Mouse (Mus musculus): Measurements from ENCODE around the gene Slc28a1.
"Not testable (repeated sequence)": the region's sequence is repeated elsewhere in the genome, so short reads cannot be mapped to it uniquely, and the experiment has no call there.

Slc28a1 gene

DNA sequence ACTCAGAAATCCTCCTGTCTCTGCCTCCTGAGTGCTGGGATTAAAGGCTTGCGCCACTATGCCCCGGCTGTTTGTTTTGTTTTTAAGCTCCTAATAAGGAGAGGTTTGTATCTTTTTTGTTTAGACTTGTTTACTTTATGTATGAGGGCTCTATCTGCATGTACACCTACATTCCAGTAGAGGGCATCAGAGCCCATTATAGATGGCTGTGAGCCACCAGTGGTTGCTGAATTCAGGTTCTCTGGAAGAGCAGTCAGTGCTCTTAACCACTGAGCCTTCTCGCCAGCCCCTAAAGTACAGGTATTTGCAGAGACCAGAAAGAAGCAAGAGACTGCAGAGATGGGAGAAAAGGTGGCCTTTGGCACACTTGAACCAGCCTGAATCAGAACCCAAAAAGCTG lies 52.5 kb downstream of the Slc28a1 start:
- peak; percentile 62 for DNase-seq (ENCODE audit: low read depth, low spot score)

DNA sequence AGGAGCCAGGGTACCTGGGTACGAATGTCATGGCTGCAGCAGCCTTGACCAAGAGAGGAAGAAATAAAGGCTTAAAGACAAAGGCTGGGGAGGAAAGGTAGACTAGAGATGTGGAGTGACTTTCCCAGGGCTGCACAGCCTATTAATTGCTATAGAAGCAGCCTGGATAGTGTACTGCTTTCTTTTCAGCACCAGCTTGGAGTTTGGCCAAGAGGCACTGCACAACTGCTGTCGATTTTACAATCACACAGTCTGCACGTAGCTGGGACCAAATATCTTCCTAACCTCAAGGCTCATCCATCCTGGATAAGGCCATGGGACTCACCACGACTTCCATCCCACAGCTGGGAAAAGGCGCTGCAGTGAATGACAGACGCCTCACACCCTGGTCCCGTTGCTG lies 54.8 kb downstream of the Slc28a1 start:
- no peak for DNase-seq (ENCODE audit: low read depth, low spot score)

DNA sequence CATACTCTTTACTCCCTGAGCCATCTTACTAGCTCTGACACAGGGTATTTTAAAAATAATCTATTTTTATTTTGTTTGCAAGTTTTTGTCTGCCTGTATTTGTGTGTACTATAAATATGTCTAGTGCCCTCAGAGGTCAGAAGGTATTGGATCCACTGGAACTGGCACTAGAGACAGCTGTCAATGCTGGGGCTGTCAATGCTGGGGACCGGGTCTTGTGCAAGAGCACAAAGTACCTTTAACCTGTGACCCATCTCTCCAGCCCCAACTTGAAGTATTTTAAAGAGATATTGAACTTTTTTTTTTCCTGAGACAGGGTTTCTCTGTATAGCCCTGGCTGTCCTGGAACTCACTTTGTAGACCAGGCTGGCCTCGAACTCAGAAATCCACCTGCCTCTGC lies 59.3 kb downstream of the Slc28a1 start:
- DNase-seq (ENCODE audit: low read depth, low spot score): no peak

DNA sequence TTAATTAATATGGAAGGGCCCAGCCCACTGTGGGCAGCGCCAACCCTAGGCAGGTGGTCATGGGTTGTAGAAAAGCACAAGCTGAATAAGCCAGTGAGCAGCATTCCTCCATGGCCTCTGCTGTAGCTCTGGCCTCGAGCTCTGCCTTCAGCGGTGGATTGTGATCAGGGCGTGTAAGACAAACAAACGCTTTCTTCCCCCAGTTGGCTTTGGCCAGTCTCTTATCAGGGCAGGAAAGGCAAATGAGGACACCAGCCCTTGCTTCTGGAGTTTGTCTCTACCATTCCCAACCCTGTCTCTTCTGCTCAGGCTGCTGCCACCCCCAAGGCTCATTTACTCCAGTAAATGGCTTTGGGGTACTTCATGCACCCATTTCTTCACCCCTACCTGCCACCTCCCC lies 60.1 kb downstream of the Slc28a1 start:
- DNase-seq (ENCODE audit: low read depth, low spot score): no peak

DNA sequence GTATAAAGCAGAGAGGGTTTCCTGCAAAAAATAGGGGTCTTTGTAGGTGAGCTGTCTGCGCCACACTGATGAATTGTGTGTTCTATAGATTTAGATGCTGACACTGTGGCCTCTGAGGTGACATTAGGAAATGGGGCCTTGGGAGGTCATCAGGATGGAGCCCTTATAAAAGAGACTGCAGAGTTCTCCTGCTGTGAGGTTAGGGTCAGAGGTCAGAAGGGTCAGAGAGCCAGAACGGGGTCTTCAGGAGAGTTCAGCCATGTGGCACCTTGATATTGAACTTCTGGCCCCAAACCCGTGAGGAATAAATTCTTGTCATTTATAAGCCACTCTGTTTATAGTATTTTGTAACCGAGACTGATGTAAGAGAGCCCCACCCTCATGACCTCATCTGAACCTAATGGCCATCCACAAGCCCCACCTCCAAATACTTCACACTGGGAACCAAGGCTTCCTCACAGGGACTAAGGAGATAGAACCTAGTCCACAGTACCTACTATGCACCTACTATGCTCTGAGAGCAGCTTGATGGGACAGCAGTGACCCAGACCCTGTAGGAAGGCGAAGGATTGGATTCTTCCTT lies 61.7 kb downstream of the Slc28a1 start:
- no peak for DNase-seq (ENCODE audit: low read depth, low spot score)

DNA sequence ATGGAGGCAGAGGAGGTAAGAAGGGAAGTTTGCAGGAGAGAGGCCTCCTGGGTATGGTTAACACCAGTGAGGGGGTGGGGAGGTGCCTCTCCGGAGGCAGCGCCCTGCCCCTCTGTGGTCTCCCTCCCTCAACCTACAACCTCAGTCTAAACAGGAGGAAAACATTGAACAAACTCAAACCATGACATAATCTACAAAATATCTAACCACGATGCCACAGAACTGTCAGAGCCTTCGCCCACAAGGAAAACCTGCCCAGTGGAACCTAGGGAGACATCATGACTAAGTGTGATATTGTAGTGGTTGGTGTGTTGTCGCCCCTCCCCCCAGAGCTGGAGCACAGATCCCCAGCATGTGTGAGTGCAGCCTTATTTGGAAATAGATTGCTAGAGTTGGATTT lies 64.9 kb downstream of the Slc28a1 start:
- DNase-seq (ENCODE audit: low read depth, low spot score): peak; percentile 82

DNA sequence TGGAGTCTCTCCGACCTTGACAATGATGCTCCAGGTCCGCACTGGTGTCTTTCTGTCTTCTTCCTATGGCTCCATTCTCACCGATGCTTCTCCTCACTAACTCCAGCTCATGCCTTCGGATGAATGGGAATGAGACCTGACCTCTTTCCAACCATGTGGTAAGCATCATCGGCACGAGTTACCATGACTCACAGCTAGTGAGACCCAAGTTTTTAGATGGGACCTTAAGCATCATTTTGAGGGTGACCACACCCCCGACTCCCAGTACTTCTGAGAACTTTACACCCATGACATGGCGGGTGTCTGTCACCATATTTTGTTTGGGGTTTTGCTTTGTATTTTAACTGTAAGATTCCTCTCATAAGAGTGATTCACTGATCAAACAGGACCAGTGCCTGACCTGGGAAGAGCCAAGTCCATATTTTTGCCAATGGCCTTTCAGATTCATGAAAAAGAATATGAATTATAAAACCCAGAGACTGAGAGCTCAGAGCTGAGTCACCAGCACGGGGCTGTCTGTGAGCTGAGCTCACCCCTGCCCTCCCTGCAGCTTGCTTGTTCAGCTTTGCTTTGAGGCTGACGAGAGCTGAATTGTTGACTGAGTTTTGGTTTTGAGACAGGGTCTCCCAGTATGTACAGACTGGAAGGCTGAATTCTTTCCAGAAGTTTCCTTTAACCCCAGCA lies 68.0 kb downstream of the Slc28a1 start:
- no peak for DNase-seq (ENCODE audit: low read depth, low spot score)

DNA sequence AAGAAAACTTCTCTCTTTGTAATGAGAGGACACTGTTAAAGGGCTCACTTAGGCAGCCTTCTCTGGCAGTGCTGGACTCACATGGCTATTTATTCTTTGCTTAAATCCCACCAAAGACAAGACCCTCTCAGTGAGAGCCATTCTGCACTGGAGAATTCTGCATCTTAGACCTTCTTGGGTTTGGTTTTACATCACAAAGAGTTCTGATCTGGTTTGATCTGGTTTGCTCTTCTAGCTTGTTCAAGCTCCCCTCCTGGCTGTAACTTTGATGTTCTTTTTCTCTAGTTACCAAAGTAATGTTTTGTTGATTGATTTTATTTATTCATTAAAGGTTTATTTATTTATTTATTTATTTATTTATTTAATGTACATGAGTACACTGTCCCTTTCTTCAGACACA lies 68.6 kb downstream of the Slc28a1 start:
- DNase-seq (ENCODE audit: low read depth, low spot score): no peak

DNA sequence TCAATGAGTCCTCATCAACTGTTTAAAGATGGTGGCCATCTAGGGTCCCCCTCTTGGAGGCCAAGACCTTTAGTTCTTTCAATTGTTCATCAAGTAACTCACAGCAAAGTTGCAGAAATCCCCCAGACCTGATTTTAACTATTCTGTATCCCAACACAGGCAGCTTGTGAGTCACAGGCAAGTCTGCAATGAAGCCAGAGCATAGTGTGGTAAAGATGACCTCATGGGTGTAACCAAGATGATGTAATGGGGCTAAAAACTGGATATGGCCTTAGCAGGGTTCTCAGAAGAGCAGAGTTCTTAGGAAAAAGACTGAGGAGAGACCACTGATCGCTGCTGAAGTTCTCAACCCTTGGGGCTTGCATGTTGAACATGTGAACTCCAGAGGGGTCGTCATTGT lies 69.5 kb downstream of the Slc28a1 start:
- no peak for DNase-seq (ENCODE audit: low read depth, low spot score)

DNA sequence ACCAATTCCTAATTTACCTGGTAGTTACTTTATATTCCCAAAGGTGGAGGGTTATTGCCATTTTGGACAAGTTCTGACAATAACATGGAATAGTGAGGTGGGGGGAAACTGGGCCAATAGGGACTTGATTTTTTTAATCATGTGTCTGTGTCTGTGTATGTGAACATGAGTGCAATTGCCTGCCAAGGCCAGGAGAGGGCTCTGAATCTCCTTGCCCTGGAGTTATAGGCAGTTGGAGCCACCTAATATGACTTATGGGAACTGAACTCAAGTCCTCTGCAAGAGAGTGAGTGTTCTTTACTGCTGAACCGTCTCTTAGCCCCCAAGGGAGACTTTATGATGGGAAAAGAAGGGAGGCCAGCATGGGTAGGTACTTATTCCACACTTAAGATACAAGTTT lies 70.1 kb downstream of the Slc28a1 start:
- no peak for DNase-seq (ENCODE audit: low read depth, low spot score)

DNA sequence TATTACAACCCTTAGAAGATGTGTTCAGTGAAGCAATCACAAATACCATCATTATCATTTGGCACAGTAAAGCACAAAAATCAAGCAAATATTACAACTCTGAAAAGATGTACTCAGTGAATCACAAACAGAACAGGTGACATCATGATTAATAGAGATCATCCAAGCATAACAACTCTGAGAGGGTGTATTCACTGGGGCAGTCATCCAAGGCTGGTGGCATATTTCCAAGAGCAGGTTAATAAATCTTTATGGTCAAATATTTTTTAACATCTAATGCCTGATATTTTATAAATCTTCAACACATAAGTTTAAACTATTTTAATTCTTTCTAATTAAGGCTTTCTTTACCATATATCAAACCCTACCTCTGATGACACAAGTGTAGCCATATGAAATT lies 71.4 kb downstream of the Slc28a1 start:
- not testable (repeated sequence) for DNase-seq (ENCODE audit: low read depth, low spot score)

DNA sequence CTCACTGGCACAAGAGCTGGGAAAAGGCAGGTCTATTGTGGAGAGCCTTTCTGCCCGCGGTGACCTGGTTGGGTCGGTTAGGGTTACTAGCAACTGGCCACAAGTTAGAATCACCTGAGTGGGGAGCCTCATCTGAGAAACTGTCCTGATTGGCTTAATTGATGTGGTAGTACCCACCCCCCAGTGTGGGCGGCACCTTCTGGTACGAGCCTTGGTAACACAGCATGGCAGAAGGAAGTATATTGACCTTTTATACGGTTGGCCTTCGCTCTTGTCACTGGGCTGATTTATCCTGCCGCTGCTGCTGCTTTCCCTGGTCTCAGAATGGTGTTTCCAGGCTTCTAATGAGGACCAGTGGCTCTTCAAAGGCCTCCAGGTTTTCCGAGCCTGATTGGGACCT lies 74.6 kb downstream of the Slc28a1 start:
- DNase-seq (ENCODE audit: low read depth, low spot score): no peak

DNA sequence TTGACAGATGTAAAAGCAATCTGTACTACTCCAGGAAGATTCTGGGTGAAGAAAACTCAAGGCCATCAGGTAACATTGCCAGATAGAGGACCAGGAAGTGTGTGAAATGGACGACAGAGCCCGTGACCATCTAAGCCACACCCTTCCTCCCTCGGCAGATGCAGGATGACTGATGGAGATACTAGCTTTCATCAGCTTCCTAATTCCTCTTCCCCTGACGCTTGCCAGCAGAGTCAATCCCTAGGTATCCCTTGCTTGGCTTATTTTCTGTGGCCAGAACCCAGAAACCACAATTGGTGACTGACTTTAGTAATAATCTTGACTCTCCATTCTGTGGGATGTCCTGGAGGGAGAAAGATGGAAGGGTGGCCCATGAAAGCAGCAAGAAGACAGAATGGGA lies 80.9 kb downstream of the Slc28a1 start:
- no peak for DNase-seq (ENCODE audit: low read depth, low spot score)

DNA sequence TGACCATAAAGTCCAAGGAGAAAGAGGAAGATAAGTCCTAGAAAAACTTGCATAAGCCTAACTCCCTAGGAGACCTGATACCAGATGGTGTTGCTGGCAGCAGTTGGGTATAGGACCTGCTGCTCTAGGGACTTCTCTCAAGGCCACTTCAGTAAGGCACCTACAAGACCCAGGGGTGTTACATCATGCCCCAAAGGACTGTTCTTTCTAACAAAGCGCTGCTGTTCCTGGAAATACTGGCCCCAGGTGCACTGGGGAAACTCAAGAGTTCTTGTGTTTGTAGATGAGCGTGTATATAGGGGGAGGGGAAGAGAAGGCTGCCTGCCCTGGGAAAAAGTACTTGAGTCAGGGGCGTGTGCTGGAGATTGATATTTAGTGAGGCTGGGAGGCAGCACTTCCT lies 82.2 kb downstream of the Slc28a1 start:
- DNase-seq (ENCODE audit: low read depth, low spot score): no peak

DNA sequence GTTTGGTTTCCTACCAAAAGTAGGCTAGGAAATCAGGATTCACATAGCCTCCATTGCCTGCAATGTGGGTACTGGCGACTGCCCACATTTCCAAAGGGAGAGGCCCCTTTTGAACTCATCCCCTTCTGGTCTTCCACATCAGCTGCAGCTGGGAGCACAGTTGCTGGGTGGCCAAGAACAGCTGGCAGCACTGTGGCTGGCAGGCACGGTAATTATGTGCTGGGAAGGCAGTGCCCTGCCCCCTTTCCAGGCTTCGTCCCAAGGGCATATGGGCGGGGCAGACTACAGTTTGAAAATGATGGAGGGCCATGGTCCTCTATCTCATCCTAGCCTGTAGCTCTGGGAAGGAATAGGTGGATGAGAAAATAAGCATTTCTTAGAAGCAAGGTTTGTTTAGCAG lies 83.9 kb downstream of the Slc28a1 start:
- no peak for DNase-seq (ENCODE audit: low read depth, low spot score)

DNA sequence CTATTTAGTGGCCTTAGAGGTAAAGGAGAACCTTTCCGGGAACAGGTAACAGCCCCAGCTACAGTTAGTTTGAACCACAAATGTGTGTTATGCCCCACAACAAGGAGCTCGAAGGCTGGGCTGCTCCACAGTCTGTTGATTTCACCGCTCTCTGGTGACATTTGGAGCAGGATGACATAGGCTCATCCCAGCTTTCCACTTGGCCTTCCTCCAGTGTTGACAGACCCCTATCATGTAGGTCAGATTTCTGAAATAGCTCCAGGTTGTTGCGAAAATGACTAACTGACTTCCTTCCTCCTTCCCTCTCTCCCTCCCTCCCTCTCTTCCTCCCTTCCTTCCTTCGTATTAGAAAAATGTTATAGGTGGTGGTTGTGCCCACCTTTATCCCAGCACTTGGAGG lies 84.5 kb downstream of the Slc28a1 start:
- no peak for DNase-seq (ENCODE audit: low read depth, low spot score)

DNA sequence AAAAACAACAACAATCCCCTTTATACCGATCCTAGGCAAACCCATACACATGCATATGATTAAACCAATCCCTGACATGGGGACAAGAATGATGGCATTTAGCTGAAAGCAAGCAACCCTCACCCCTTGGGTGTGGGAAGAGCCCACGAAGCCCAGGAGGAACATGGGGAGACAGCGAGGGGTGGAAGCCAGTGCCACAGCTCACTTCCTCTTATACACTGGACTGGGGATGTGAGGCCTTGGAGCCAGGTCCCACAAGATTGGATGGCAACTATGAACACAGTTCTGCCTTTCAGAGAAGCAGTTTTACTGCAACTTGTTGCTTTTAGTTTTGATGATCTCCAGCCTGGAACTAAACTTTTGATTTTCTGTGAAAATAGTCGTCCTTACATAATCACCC lies 85.2 kb downstream of the Slc28a1 start:
- DNase-seq (ENCODE audit: low read depth, low spot score): no peak

DNA sequence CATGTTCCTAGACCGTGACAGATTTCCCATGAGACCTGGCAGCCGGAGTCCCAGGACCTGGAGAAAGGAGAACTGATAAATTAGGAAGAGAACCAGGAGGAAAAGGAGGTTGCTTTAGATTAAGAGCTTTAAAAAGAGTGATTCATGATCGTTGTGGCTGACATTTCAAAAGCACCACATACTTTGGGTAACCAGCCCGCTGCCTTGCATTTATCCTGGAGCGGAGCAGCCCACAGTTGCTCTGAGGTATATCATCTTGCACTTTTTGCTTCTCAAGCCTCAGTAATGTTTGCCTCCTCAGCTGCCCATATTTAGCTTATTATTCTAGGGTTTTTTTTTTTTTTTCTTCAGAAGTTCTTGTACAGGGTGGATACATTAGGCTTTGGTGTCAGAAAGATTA lies 87.8 kb downstream of the Slc28a1 start:
- no peak for DNase-seq (ENCODE audit: low read depth, low spot score)

DNA sequence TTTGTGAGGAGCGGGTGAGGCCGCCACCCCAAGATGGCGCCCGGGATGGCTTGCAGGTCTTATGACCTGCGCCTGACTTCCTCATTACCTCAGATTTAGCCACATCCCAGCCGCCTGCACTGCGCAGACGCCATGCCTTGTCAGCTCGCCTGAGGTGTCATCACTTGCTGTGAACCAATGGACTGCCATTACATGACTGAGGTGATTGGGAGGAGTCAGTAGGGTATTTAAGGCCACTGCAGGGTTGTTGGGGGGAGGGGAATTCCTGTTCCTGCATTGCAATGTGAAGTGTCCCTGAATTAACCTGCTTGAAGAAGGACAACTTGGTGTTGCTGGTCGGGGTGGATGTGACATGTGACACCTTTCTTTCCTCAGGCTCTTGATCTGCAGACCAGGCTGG lies 89.0 kb downstream of the Slc28a1 start:
- DNase-seq (ENCODE audit: low read depth, low spot score): not testable (repeated sequence)

DNA sequence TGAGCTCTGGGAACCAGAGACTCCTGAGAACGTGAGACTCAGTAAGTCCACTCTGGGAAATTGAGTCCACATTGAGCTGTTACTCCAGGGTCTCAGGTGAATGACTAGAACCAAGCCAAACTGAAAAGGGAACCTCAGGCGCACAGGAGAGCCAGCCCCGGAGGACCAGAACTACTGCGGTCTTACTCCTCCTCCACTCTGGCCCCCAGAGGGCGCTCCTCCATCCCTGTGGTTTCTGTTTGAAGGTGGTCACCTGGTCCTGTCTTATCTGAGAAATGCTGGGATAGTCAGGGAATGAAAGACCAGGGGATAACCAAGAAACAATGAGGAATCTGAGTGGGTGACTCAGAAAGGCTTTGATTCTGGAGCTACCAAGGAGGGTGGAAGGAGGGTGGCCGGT lies 94.3 kb downstream of the Slc28a1 start:
- peak; percentile 36 for DNase-seq (ENCODE audit: low read depth, low spot score)

DNA sequence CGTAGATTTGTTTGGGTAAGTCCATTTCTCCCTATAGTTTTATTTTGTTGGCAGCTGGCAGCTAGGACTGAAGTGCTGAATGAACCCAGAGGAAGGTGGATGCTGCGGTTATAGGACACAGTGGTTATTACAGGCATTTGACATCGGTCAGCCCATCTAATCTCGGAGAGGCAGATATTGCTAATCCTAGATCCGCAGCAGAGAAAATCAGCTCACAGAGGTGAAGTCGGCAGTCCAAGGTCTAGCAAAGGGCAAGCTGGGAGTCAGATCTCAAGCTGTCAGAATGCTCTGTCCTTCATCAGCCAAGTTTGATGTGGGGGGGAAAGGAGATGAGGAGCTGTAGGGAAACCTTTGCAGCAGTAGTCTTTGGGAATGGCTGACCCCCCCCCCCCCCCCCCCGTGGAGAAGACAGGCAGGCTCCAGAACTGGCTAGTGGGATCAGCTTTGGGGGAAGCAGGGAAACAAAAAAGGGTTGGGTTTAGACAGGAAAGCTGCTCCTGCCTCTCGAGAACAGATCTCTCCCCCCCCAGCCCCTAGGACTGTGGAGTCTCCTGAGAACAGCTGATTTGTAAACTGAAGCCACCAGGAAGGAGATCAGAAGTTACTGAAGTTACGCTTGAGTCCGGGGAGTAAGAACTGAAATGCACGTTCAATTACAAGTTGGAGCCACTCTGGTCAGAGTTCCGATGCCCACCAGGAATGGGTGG lies 95.5 kb downstream of the Slc28a1 start:
- DNase-seq (ENCODE audit: low read depth, low spot score): no peak

DNA sequence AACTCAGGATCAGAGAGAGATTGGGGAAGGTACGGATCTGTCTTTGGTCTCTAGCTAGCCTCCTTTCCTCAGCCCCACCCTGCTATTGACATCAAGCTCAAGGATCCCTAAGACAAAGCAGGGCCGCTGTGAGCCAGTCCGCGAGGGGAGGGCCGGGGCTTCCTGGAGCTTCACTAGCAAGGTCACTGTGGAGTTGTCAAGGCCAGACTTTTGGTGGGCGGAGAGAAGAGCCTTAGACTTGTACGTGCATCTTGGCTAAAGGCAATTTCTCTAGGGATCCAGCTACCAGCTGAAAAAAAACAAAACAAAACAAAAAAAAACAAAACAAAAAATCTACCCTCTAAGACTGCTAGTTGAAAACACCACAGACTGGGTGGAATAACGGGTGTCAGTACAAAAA lies 97.2 kb downstream of the Slc28a1 start:
- no peak for DNase-seq (ENCODE audit: low read depth, low spot score)

DNA sequence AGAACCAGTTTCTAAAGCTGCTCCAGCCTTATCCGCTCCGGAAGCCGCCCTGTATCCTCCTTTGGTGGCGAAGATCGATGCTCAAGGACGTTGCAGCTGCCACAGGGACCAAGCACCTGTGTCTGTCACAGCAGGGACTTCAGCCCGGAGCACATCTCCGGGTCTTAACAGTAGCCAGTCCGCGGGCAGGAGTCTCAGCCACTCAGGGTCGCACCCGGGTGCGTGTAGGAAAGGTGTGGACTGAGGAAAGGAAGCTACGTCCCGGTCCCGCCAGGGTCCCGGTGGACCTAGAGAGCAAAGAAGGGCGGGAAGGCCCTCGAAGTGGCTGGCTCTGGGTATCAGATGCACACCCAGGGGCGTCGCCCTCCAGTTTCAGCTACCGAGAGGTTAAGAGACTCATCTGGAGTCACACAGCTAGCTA lies 97.7 kb downstream of the Slc28a1 start:
- peak; percentile 77 for DNase-seq (ENCODE audit: low read depth, low spot score)
